Mouse (Mus musculus) spleen, adult 2 months (tissue): ENCODE data around the gene Gm45713.
"Not testable (repeated sequence)": the region's sequence is repeated elsewhere in the genome, so short reads cannot be mapped to it uniquely, and the experiment has no call there.

ENCODE experiments used
- CTCF ChIP-seq: fragments of 200-500 bp; IDR thresholded peaks from 2 replicates; pipeline ENCODE4 v1.5.1; 2011; ENCODE audit warnings: mild to moderate bottlenecking, inconsistent platforms; ENCODE audit not compliant: insufficient read depth, insufficient read length, insufficient replicate concordance; ENCODE audit errors: extremely low read depth
- POLR2A ChIP-seq: fragments of 200-500 bp; IDR thresholded peaks from 2 replicates; pipeline ENCODE4 v1.6.1; 2011; ENCODE audit warnings: low read depth, low read length, inconsistent platforms

DNA sequence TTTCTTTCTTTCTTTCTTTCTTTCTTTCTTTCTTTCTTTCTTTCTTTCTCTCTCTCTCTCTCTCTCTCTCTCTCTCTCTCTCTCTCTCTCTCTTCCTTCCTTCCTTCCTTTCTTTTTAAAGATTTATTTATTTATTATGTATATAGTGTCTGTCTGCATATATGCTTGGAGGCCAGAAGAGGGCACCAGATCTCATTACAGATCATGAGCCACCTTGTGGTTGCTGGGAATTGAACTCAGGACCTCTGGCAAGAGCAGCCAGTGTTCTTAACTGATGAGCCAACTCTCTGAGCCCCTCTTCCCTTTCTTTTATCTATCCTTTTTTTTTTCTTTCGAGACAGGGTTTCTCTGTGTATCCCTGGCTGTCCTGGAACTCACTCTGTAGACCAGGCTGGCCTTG, 37.7 kb upstream of the Gm45713 start:
- peak; percentile 11; the same call in 1 of the 2 replicates for TF ChIP-seq CTCF
- not testable (repeated sequence) for TF ChIP-seq POLR2A
